Mouse (Mus musculus): ENCODE data around the gene Mthfd2. TPM values are rescaled to one million over a fixed set of nuclear protein-coding genes. Genes with fewer than 3 reads are reported as not detected.

Gene Mthfd2
- 48.0 and 51.6 TPM in 2 replicates for polyA plus RNA-seq (2014; fragmentation: Nextera tagmentation; extraction: Ambion mirVana)

- 1% methylated on average over 56 of the region's 65 CpGs for WGBS
- H3K36me3 ChIP-seq (ENCODE audit: control insufficient read depth, insufficient read depth, low read length), result no peaks in the 10 kb centered on the region
- ATAC-seq (ENCODE audit: low FRiP score), result peak; percentile 98
- no peaks in the 10 kb centered on the region for H3K27me3 ChIP-seq (ENCODE audit: control insufficient read depth, insufficient read depth, low read length)
- peak within 1 kb of the TSS; percentile 45 for H3K27ac ChIP-seq (ENCODE audit: low read depth, low read length)
- H3K4me2 ChIP-seq, result peak within 1 kb of the TSS; percentile 66
- peak within 1 kb of the TSS; percentile 76 for H3K9ac ChIP-seq (ENCODE audit: low read length)
- peaks cover 16% of the 10 kb centered on the region for H3K4me1 ChIP-seq (ENCODE audit: control insufficient read depth, insufficient read depth, low read length)
- H3K9me3 ChIP-seq (ENCODE audit: control insufficient read depth, low read length), result no peaks in the 10 kb centered on the region
- peak within 1 kb of the TSS; percentile 61 for H3K4me3 ChIP-seq (ENCODE audit: low read depth, low read length)
- peak; percentile 98 for DNase-seq (ENCODE audit: low spot score, missing footprints)
These were observed at the start of gene Mthfd2, which contains the start of gene Mob1a for GRCm38 (mm10) chr6:83325525-83326393. Gene Mthfd2 (minus strand): TSS chr6:83325908. Gene Mob1a (plus strand): TSS chr6:83326016.

- Histone ChIP-seq H3K4me3 (ENCODE audit: low read depth, low read length) (no peak overlapping the region), H3K36me3 (ENCODE audit: control insufficient read depth, insufficient read depth, low read length) (peaks cover 57% of the 10 kb centered on the region), H3K27ac (ENCODE audit: low read depth, low read length) (no peak overlapping the region), H3K27me3 (ENCODE audit: control insufficient read depth, insufficient read depth, low read length) (no peaks in the 10 kb centered on the region), H3K4me1 (ENCODE audit: control insufficient read depth, insufficient read depth, low read length) (no peaks in the 10 kb centered on the region), H3K9ac (ENCODE audit: low read length) (no peak overlapping the region), H3K9me3 (ENCODE audit: control insufficient read depth, low read length) (no peaks in the 10 kb centered on the region), H3K4me2 (no peak overlapping the region)
- DNase-seq (ENCODE audit: low spot score, missing footprints) (no peak), ATAC-seq (ENCODE audit: low FRiP score) (no peak)
- 85% methylated on average over 9 of the region's 9 CpGs for WGBS
These were observed 48.1 kb upstream of the Mthfd2 start for GRCm38 (mm10) chr6:83373704-83374300.

- peaks cover 50% of the 10 kb centered on the region for H3K36me3 ChIP-seq (ENCODE audit: control insufficient read depth, insufficient read depth, low read length)
- no peak overlapping the region for H3K27ac ChIP-seq (ENCODE audit: low read depth, low read length)
- H3K4me2 ChIP-seq, result no peak overlapping the region
- no peak overlapping the region for H3K4me3 ChIP-seq (ENCODE audit: low read depth, low read length)
- H3K9me3 ChIP-seq (ENCODE audit: control insufficient read depth, low read length), result no peaks in the 10 kb centered on the region
- ATAC-seq (ENCODE audit: low FRiP score) (no peak), DNase-seq (ENCODE audit: low spot score, missing footprints) (no peak)
- no peaks in the 10 kb centered on the region for H3K27me3 ChIP-seq (ENCODE audit: control insufficient read depth, insufficient read depth, low read length)
- H3K9ac ChIP-seq (ENCODE audit: low read length), result no peak overlapping the region
- no peaks in the 10 kb centered on the region for H3K4me1 ChIP-seq (ENCODE audit: control insufficient read depth, insufficient read depth, low read length)
- 91% methylated on average over 3 of the region's 3 CpGs for WGBS
These were observed 45.6 kb upstream of the Mthfd2 start for GRCm38 (mm10) chr6:83371350-83371749.

DNA sequence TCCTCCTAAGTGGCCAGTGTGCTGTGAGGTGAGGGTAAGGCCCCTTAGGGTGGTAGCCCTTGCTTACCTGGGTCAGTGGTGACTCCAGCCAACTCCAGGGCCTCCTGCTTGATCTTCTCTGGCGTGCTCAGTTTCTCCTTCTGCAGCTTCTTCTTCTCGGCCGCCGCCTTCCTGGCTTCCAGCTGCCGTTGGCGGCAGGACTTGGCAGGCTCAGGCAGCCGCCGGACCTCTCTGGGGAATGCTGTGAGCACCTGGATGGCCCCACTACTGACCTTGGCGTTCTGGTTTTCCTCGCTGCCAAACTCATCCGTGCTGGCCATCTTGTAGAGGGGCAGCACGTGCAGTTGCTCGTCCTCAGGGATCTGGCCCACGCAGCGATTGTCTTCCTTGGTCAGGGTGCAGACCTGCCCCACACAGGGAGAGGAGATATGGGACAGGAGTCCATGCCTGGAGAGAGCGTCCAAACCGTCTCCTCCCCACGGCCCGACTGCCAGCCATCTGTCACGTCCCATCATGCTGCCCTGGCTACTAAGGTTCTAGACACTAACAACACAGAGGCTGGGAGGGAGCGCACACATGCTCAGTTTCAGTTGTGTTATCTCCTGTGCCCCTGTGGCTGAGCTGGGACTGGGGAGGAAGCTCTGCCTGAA lies 44.7 kb upstream of the Mthfd2 start:
- H3K27me3 ChIP-seq (ENCODE audit: control insufficient read depth, insufficient read depth, low read length), result no peaks in the 10 kb centered on the region
- no peak overlapping the region for H3K27ac ChIP-seq (ENCODE audit: low read depth, low read length)
- no peak overlapping the region for H3K4me2 ChIP-seq
- no peaks in the 10 kb centered on the region for H3K9me3 ChIP-seq (ENCODE audit: control insufficient read depth, low read length)
- no peak for DNase-seq (ENCODE audit: low spot score, missing footprints)
- 96% methylated on average over 21 of the region's 21 CpGs for WGBS
- H3K9ac ChIP-seq (ENCODE audit: low read length), result no peak overlapping the region
- H3K36me3 ChIP-seq (ENCODE audit: control insufficient read depth, insufficient read depth, low read length), result peaks cover 45% of the 10 kb centered on the region
- no peak for ATAC-seq (ENCODE audit: low FRiP score)
- H3K4me1 ChIP-seq (ENCODE audit: control insufficient read depth, insufficient read depth, low read length), result no peaks in the 10 kb centered on the region
- H3K4me3 ChIP-seq (ENCODE audit: low read depth, low read length), result no peak overlapping the region

DNA sequence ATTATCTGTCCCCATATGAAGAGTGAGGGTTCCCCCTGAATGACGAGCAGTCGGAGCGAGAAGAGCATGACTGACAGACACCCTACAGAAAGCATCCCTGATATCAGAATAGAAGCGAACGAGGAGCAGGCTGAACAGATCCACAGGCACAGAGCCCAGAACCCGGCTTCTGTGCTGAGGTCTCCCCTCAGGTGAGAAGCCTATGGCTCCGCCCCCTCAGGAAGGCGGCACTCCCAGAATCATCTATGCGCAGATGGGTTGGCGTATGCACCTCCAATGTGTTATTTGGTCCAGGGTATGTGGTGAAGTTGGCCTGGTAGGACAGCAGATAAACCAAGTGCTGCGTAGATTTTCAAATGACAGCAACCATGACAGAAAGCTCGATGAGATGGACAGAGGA lies 37.4 kb upstream of the Mthfd2 start:
- Histone ChIP-seq H3K27ac (ENCODE audit: low read depth, low read length) (no peak overlapping the region), H3K9me3 (ENCODE audit: control insufficient read depth, low read length) (no peaks in the 10 kb centered on the region), H3K4me3 (ENCODE audit: low read depth, low read length) (no peak overlapping the region), H3K9ac (ENCODE audit: low read length) (no peak overlapping the region), H3K4me1 (ENCODE audit: control insufficient read depth, insufficient read depth, low read length) (no peaks in the 10 kb centered on the region), H3K4me2 (no peak overlapping the region), H3K27me3 (ENCODE audit: control insufficient read depth, insufficient read depth, low read length) (no peaks in the 10 kb centered on the region), H3K36me3 (ENCODE audit: control insufficient read depth, insufficient read depth, low read length) (0 out of 2 replicates have a peak, but pooled peaks cover 2% of the 10 kb centered on the region)
- WGBS, result 90% methylated on average over 12 of the region's 12 CpGs
- no peak for DNase-seq (ENCODE audit: low spot score, missing footprints)
- ATAC-seq (ENCODE audit: low FRiP score), result no peak

- 89% methylated on average over 11 of the region's 11 CpGs for WGBS
- no peak overlapping the region for H3K4me2 ChIP-seq
- H3K27me3 ChIP-seq (ENCODE audit: control insufficient read depth, insufficient read depth, low read length), result no peaks in the 10 kb centered on the region
- no peaks in the 10 kb centered on the region for H3K4me1 ChIP-seq (ENCODE audit: control insufficient read depth, insufficient read depth, low read length)
- no peaks in the 10 kb centered on the region for H3K9me3 ChIP-seq (ENCODE audit: control insufficient read depth, low read length)
- H3K36me3 ChIP-seq (ENCODE audit: control insufficient read depth, insufficient read depth, low read length), result no peaks in the 10 kb centered on the region
- no peak overlapping the region for H3K4me3 ChIP-seq (ENCODE audit: low read depth, low read length)
- no peak overlapping the region for H3K9ac ChIP-seq (ENCODE audit: low read length)
- H3K27ac ChIP-seq (ENCODE audit: low read depth, low read length), result no peak overlapping the region
- DNase-seq (ENCODE audit: low spot score, missing footprints) (no peak), ATAC-seq (ENCODE audit: low FRiP score) (no peak)
These were observed 36.0 kb upstream of the Mthfd2 start for GRCm38 (mm10) chr6:83361523-83362248.

- Histone ChIP-seq H3K9me3 (ENCODE audit: control insufficient read depth, low read length) (no peaks in the 10 kb centered on the region), H3K9ac (ENCODE audit: low read length) (no peak overlapping the region), H3K36me3 (ENCODE audit: control insufficient read depth, insufficient read depth, low read length) (no peaks in the 10 kb centered on the region), H3K4me3 (ENCODE audit: low read depth, low read length) (no peak overlapping the region), H3K27me3 (ENCODE audit: control insufficient read depth, insufficient read depth, low read length) (no peaks in the 10 kb centered on the region), H3K4me1 (ENCODE audit: control insufficient read depth, insufficient read depth, low read length) (no peaks in the 10 kb centered on the region), H3K27ac (ENCODE audit: low read depth, low read length) (no peak overlapping the region), H3K4me2 (no peak overlapping the region)
- ATAC-seq (ENCODE audit: low FRiP score), result no peak
- no peak for DNase-seq (ENCODE audit: low spot score, missing footprints)
- 90% methylated on average over 10 of the region's 10 CpGs for WGBS
These were observed 31.7 kb upstream of the Mthfd2 start for GRCm38 (mm10) chr6:83357436-83357835.

- peak; percentile 65; the same call in 1 of the 2 replicates for ATAC-seq (ENCODE audit: low FRiP score)
- Histone ChIP-seq H3K27me3 (ENCODE audit: control insufficient read depth, insufficient read depth, low read length) (no peaks in the 10 kb centered on the region), H3K9me3 (ENCODE audit: control insufficient read depth, low read length) (no peaks in the 10 kb centered on the region), H3K4me2 (no peak overlapping the region), H3K36me3 (ENCODE audit: control insufficient read depth, insufficient read depth, low read length) (no peaks in the 10 kb centered on the region), H3K4me3 (ENCODE audit: low read depth, low read length) (no peak overlapping the region), H3K27ac (ENCODE audit: low read depth, low read length) (no peak overlapping the region), H3K4me1 (ENCODE audit: control insufficient read depth, insufficient read depth, low read length) (no peaks in the 10 kb centered on the region), H3K9ac (ENCODE audit: low read length) (no peak overlapping the region)
- 20% methylated on average over 7 of the region's 7 CpGs for WGBS
- peak; percentile 98 for DNase-seq (ENCODE audit: low spot score, missing footprints)
These were observed 30.9 kb upstream of the Mthfd2 start for GRCm38 (mm10) chr6:83356569-83357138.
